Mouse (Mus musculus): ENCODE data around the gene Slc9a5.

Slc9a5 gene

GRCm38 (mm10) chr8:105348450-105349095 lies at the start of gene Slc9a5:
Gene Slc9a5, plus strand, starts transcription at chr8:105348843.
- no peak for DNase-seq (ENCODE audit: low read depth, low spot score)

GRCm38 (mm10) chr8:105299962-105300361 lies 48.7 kb upstream of the Slc9a5 start:
- DNase-seq (ENCODE audit: low read depth, low spot score) = peak; percentile 84

DNA sequence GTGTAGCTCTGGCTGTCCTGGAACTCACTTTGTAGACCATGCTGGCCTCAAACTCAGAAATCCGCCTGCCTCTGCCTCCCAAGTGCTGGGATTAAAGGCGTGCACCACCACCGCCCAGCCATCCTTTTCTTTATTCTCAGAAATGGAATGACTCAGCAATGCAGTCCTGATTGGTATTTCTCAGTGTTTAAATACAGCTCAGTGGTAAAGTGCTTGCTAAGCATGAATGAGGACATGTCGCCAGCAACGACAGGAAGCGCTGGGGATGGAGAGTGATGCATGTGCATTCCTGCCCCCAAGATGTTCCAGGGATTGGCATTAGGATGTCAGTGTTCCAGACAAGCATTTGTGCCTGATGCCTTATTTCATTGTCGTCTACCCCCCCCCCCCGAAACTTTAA lies 45.2 kb upstream of the Slc9a5 start:
- DNase-seq (ENCODE audit: low read depth, low spot score) = no peak

DNA sequence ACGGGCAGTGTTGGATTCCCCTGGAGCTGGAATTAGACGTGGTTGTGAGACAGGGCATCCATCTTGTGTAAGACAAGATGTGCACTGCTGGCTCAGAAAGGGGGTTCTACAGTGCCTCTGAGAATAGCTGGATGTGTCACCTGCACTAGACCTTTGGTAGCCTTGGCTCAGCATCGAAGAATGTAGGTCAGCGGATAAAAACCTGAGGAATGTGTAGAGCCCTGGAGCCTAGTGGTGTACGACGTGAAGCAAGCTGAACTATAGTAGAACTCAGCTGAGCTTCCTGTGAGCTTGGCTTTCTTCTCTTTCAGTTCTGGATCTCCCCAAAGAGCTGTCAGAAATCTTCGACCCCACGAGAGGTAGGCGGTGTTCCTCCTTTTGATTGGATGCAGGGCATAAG lies 44.8 kb upstream of the Slc9a5 start:
- DNase-seq (ENCODE audit: low read depth, low spot score) = no peak

DNA sequence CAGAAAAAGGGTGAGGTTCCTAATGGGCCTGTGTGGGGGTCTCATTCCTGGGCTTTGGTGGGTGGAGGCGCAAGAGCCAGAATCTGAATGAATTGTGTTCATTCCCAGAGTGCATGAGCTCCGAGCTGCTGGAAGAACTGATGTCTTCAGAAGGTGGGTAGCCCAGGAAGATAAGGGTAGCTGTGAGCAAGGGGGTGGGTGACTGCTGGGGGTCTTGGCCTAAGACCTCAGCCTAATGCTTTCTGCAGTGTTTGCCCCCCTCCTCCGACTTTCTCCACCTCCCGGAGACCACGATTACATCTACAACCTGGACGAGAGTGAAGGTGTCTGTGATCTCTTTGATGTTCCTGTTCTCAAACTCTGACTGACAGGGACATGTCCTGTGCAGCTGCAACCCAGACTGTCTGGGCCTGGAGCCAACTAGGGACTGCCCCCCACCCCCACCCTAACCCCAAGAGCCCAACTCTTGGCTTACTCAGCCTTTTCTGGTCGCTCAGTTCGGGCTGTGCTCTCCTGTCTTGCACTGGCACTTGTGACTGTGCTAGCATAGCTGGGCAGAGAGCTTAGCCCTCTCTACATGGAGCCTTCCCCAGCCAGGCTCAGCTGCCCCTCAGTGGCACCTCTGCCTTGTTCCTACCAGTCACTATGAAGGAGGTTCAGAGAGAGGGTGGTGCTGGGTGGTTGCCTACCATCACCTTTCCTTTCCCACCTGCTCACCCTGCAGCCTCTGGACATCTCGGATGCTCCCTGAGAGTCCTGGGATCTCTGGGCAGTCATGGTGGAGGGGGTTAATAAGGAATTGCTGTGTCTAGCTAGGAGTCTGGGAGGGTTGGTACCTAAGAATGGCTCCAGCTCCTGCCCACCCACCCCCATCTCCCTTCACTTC lies 44.1 kb upstream of the Slc9a5 start:
- no peak for DNase-seq (ENCODE audit: low read depth, low spot score)

DNA sequence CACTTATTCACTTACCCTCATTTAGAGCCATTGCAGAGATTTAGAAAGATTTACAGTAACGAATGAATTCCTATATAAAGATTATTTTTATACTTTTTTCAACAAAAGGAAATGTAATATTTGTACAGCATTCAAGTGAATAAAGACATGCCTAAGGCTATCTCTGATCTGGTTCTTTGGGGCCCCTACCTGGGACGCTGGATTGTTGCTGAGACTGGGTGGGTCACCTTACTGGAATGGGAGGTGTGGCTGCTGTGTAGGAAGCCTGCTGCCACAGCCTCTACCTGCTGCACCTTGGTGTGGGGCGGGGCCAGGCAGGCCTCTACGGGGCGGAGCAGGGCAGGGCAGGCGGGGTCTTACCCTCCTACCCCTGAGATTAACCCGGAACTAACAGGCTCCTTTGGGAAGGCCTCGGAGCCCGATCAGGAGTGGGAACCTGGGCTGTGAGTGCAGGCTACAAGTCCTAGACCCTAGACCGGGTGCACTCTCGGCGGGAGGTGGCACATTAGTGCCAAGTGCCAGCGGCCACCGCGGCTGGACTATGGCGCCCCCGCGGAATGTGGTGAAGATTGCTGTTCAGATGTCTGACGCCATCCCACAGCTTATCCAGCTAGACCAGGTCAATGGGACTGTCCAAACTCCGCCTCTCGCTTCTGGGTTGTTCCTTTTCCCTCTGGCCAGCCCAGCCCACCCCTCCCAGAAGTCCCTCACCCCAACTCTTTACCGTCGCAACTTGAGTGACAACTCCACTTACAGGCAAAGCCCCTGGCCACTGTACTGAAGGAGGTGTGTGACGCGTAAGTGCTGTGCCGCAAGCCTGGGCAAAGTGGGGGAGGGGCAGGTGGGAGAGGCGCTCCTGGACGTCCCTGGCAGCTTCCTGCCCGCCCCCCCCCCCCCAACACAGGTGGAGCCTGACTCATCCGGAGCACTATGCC lies 43.2 kb upstream of the Slc9a5 start, which contains the start of gene Elmo3:
Gene Elmo3 (plus strand): TSS at position 391 of the 935 bp plus-strand sequence.
- no peak for DNase-seq (ENCODE audit: low read depth, low spot score)

- no peak for DNase-seq (ENCODE audit: low read depth, low spot score)
Observed at GRCm38 (mm10) chr8:105306146-105306691, 42.4 kb upstream of the Slc9a5 start.

DNA sequence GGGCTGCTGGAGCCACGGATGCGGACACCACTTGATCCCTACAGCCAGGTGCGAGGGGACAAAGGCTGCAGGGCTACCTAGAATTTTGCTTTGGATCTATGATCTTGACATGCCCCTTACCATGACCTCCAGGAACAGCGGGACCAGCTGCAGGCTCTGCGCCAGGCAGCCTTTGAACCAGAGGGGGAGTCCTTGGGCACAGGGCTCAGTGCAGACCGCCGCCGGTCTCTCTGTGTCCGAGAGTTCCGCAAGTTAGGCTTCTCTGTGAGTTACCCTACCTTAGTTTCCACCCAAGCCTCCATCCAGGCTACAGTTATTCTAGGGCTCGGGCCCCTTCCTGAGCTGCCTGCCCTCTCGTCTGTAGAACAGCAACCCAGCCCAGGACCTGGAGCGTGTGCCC lies 41.0 kb upstream of the Slc9a5 start:
- DNase-seq (ENCODE audit: low read depth, low spot score) = no peak

GRCm38 (mm10) chr8:105308428-105308827 lies 40.2 kb upstream of the Slc9a5 start:
- no peak for DNase-seq (ENCODE audit: low read depth, low spot score)

DNA sequence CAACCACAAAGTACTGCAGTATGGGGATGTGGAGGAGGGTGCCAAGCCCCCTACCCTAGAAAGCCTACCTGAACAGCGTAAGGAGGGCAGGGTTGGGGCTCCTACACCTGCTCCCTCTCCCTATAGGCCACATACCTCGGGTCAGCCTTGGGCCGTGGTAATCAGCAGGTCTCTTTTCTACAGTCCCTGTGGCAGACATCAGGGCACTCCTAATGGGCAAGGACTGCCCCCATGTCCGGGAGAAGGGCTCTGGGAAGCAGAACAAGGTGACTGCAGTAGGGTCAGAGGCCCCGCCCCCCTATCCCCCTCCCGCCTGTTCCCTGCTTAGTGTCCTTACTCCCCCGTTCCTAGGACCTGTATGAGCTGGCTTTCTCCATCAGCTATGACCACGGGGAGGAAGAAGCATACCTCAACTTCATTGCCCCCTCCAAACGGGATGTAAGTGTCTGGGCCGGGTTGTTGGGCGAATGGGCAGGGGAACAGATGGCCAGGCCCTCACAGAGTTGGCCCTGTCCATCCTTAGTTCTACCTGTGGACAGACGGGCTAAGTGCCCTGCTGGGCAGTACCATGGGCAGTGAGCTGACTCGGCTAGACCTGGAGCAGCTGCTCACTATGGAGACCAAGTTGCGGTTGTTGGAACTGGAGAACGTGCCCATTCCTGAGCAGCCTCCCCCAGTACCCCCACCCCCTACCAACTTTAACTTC lies 39.3 kb upstream of the Slc9a5 start:
- DNase-seq (ENCODE audit: low read depth, low spot score) = no peak

- DNase-seq (ENCODE audit: low read depth, low spot score) = no peak
Observed at GRCm38 (mm10) chr8:105310118-105310517, 38.5 kb upstream of the Slc9a5 start.

GRCm38 (mm10) chr8:105311718-105312117 lies 36.9 kb upstream of the Slc9a5 start:
- DNase-seq (ENCODE audit: low read depth, low spot score) = no peak

DNA sequence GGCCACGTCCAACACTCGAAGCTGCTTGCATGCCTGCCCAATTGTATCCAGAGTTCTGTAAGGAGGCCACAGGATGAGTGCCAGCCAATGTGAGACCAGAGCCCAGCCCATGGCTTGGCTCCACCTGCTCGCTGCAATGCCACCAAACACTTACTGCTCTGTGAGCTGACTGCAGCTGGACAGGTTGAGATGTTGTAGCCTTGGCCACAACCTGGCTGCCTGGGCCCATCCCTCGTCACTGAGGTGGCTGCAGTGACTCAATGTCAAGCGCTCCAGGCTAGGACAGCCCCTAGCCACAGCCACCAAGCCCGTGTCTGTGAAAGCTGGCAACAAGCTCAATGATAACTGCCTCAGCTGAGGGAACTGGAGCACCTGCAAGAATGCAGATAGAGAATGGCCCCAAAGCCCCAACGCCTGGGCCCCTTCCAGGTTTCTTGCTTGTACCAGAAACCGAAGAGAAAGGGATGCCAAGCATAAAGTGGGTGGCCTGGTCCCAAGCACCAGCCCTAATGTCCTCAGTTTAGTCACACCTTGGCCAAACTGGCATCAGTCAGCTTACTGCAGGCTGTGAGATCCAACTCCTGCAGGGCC lies 35.7 kb upstream of the Slc9a5 start:
- no peak for DNase-seq (ENCODE audit: low read depth, low spot score)

DNA sequence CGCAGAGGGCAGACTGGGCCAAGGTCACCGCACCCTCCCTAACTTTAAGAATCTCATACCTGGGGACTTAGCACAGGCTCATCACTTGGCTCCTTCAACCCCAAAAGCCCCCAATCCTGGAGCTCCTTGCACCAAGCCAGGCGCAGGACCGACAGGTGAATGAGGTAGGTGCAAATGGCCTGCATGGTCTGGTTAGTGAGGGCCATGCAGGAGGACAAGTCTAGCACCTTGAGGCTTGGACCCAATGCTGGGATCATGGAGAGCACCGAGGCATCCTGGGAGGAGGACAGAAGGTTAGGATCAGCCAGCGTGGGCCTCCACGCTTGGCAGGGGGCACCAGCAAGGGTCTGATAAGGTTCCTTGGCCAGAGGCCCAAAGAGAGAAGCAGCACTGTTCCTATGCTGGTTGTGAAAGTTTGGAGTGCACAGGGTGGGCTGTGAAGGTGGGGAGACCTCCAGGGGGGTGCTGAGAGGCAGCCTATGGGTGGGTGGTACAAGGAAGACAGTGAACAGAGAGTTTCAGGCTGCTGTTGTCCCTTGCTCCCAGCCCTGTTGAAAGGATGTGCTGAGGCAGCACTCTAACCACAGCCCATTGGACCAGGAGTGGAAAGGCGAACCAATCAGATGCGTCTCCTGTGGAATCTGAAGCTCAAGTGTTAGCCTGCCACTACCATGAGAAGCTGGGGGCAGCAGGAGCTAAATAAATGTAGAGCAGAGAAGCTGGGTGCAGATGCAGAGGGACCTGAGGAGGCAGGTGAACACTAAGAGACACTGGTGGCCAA lies 34.8 kb upstream of the Slc9a5 start:
- DNase-seq (ENCODE audit: low read depth, low spot score) = no peak

DNA sequence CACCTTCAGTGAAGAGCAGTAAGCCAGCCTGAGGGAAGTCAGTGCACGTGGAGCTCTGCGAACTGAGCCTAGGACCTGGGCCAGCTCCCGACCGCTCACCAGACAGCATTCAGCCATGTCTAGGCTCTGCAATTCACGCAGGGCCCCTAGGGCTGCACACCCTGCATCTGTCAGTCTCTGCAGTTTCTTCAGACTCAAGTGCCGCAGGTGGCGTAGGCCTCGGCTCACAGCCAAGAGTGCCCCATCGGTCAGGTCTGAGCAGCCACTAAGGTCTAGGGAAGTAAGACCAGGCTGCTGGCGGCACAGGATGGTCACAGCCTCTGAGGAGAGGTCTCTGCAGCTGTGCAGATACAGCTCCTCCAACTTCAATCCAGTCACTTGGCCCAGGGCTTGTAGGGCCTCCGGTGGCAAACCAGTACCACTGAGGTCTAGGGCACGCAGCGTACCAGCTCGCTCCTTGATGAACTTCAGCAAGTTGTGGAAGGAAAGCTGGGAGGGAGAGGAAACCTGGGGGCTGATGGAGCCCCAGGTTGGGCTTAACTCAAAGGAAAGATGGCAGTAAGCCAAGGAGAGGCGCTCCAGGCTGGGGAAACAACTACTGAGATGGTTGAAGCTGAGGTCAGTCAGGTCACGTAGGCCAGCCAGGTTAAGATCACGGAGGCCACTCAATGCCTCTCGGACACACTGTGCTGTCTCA lies 33.4 kb upstream of the Slc9a5 start:
- no peak for DNase-seq (ENCODE audit: low read depth, low spot score)

- no peak for DNase-seq (ENCODE audit: low read depth, low spot score)
Observed at GRCm38 (mm10) chr8:105317941-105318340, 30.7 kb upstream of the Slc9a5 start.

- no peak for DNase-seq (ENCODE audit: low read depth, low spot score)
Observed at GRCm38 (mm10) chr8:105318662-105319190, 29.9 kb upstream of the Slc9a5 start.

DNA sequence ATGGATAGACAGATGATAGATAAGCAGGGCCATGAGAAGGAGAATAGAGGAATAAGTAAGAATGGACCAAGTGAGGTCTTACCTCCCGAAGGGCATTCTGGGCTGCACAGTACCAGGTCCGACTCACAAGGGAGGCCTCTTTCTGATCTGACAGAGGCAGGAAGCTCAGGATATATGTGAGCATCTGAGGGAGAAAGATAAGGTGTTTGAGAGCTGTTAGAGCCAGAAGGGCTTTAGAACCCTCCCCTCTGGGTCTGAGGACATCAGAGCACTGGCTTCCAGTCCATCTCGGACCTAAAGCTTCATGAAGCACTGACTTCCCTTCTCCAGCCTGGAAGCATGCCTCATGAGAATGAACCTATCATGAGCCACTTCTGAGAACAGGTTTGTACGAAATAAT lies 25.5 kb upstream of the Slc9a5 start:
- peak; percentile 75 for DNase-seq (ENCODE audit: low read depth, low spot score)

DNA sequence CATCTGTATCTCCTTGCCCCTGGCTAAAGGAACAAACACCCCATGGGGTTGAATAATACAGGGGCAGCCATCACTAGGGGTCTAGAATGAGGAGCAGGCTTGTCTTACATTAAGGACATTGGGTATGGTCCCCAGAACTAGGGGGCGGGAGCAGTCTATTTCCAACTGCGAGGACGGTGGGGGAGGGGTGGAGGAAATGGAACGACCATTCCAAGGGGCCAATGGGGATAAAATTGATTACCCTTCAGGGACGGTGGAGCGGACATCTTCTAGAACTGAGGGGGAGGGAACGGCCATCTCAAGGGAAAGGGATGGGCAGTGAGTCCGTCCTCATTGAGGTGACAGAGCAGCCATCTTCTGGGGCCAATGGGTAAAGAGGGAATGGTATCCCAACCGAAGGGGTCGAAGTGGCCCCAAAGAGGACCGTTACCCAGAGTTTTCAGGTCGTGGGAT lies 23.0 kb upstream of the Slc9a5 start:
- DNase-seq (ENCODE audit: low read depth, low spot score) = no peak

Measured in c-Kit-negative CD71-positive TER-119-positive erythroid progenitor cells, embryonic 14.5 days (primary cell).